Mouse (Mus musculus) stomach, postnatal 0 days (tissue): ENCODE measurements at regions not wholly inside any gene's neighbourhood (a gene's known extent, or its start where the extent isn't known, plus 50 kb on each side); places are given as distances from the start of the nearest gene placed in this dataset.

Experiments used
- CTCF ChIP-seq: IDR thresholded peaks from 2 replicates; pipeline ENCODE4 v1.5.1; 2016; ENCODE audit warnings: antibody characterized with exemption, low read depth, mild to moderate bottlenecking, moderate library complexity
- EP300 ChIP-seq: optimal IDR thresholded peaks from 2 replicates; pipeline ENCODE3; 2016; ENCODE audit warnings: antibody characterized with exemption

- TF ChIP-seq CTCF (no peak), EP300 (no peak)
These were observed 1141.5 kb upstream of the Adgrl4 start for GRCm38 (mm10) chr3:150296057-150296710.
